Mouse (Mus musculus) erythroid progenitor cell, adult 5-6 weeks (primary cell): Measurements from ENCODE around the gene Pbsn. TPM values are rescaled to one million over a fixed set of nuclear protein-coding genes. Genes with fewer than 3 reads are reported as not detected.
"Not testable (repeated sequence)": the region's sequence is repeated elsewhere in the genome, so short reads cannot be mapped to it uniquely, and the experiment has no call there.

Experiments used
- ATAC-seq: replicated peaks from 2 replicates; pipeline ENCODE4 v1.8.0; 2016; ENCODE audit warnings: moderate number of reproducible peaks, mild to moderate bottlenecking, moderate TSS enrichment, inconsistent platforms; ENCODE audit not compliant: poor library complexity, low FRiP score, severe bottlenecking
- total RNA-seq, 2 experiments: library from RNA; stranded (forward) in 1 of 2; stranded (reverse) in 1 of 2; fragments of 150-400 nt in 1 of 2; fragments of 186-747, 209-891 nt in 1 of 2; gene quantifications; 2 replicates each; pipeline versions ENCODE4 v1.2.3 to v1.2.4; 2015 to 2017; ENCODE audit warnings: low replicate concordance in 2 of 2

The Pbsn gene
- total RNA-seq (2015; ENCODE audit: low replicate concordance) (not detected in 2 replicates), total RNA-seq (2017; ENCODE audit: low replicate concordance) (not detected in 2 replicates)

- no peak for ATAC-seq
These were observed at the start of gene Pbsn for GRCm38 (mm10) chrX:77853523-77853922. Pbsn (minus strand) TSS chrX:77853623.

GRCm38 (mm10) chrX:77880033-77880432 lies 26.6 kb upstream of the Pbsn start:
- ATAC-seq: not testable (repeated sequence)

GRCm38 (mm10) chrX:77864458-77864857 lies 11.0 kb upstream of the Pbsn start, which contains the start of gene Gm14744:
Gm14744 (plus strand) TSS chrX:77864758.
- ATAC-seq: not testable (repeated sequence)

GRCm38 (mm10) chrX:77812031-77812430 lies 41.4 kb downstream of the Pbsn start:
- ATAC-seq: no peak

- no peak for ATAC-seq
These were observed 42.7 kb downstream of the Pbsn start for GRCm38 (mm10) chrX:77810608-77811206.

- ATAC-seq: no peak
These were observed 44.8 kb downstream of the Pbsn start for GRCm38 (mm10) chrX:77808602-77809001.

GRCm38 (mm10) chrX:77802293-77802692 lies 51.1 kb downstream of the Pbsn start:
- ATAC-seq: no peak

- ATAC-seq: no peak
These were observed 51.9 kb downstream of the Pbsn start for GRCm38 (mm10) chrX:77801543-77801942.

GRCm38 (mm10) chrX:77799554-77799953 lies 53.9 kb downstream of the Pbsn start:
- ATAC-seq: no peak

GRCm38 (mm10) chrX:77797801-77798200 lies 55.6 kb downstream of the Pbsn start:
- ATAC-seq: no peak

- ATAC-seq: no peak
These were observed 56.5 kb downstream of the Pbsn start for GRCm38 (mm10) chrX:77796916-77797315.

- no peak for ATAC-seq
These were observed 57.1 kb downstream of the Pbsn start, which contains the start of gene Prkx for GRCm38 (mm10) chrX:77796238-77796835. Prkx (minus strand) TSS chrX:77796278.

- peak; percentile 49; the same call in 1 of the 2 replicates for ATAC-seq
These were observed 57.6 kb downstream of the Pbsn start for GRCm38 (mm10) chrX:77795858-77796174.

- ATAC-seq: no peak
These were observed 58.2 kb downstream of the Pbsn start for GRCm38 (mm10) chrX:77794962-77795857.

- ATAC-seq: no peak
These were observed 64.7 kb downstream of the Pbsn start for GRCm38 (mm10) chrX:77788675-77789074.

Other genes with a start within 250 kb of the Pbsn start
- gene Prkx, start 57.3 kb downstream of the Pbsn start, total RNA-seq (2015; ENCODE audit: low replicate concordance): 3.6 and 4.6 TPM in 2 replicates
- gene Prkx, start 57.3 kb downstream of the Pbsn start, total RNA-seq (2017; ENCODE audit: low replicate concordance): 1.2 and 3.0 TPM in 2 replicates
- not detected in 2 replicates for gene Gm14744, start 11.1 kb upstream of the Pbsn start, total RNA-seq (2015; ENCODE audit: low replicate concordance)
- not detected in 2 replicates for gene Gm14744, start 11.1 kb upstream of the Pbsn start, total RNA-seq (2017; ENCODE audit: low replicate concordance)
- gene 5430402E10Rik, start 71.4 kb upstream of the Pbsn start, total RNA-seq (2015; ENCODE audit: low replicate concordance): not detected in 2 replicates
- gene 5430402E10Rik, start 71.4 kb upstream of the Pbsn start, total RNA-seq (2017; ENCODE audit: low replicate concordance): not detected in 2 replicates
- gene Obp1a, start 237.8 kb upstream of the Pbsn start, total RNA-seq (2015; ENCODE audit: low replicate concordance): not detected in 2 replicates
- not detected in 2 replicates for gene Obp1a, start 237.8 kb upstream of the Pbsn start, total RNA-seq (2017; ENCODE audit: low replicate concordance)